Mouse (Mus musculus) midbrain, embryonic 10.5 days (tissue): ENCODE measurements around the gene Foxi2. TPM values are rescaled to one million over a fixed set of nuclear protein-coding genes. Genes with fewer than 3 reads are reported as not detected.

Source experiments
- DNase-seq: peaks from one replicate; pipeline ENCODE4 v3.0.0-alpha.2; 2017; ENCODE audit warnings: low spot score
- H3K27ac ChIP-seq: fragments of 300-500 bp; sonication (generic); replicated peaks from 2 replicates; pipeline ENCODE4 v1.5.1; 2016; ENCODE audit warnings: mild to moderate bottlenecking
- H3K27me3 ChIP-seq: fragments of 300-500 bp; sonication (generic); 2 replicates; pipeline ENCODE4 v1.6.1; 2016; ENCODE audit warnings: low read depth, mild to moderate bottlenecking; ENCODE audit not compliant: poor library complexity, severe bottlenecking
- H3K36me3 ChIP-seq: fragments of 300-500 bp; sonication (generic); 2 replicates; pipeline ENCODE4 v1.6.1; 2016; ENCODE audit warnings: mild to moderate bottlenecking, moderate library complexity
- H3K4me1 ChIP-seq: fragments of 300-500 bp; sonication (generic); 2 replicates; pipeline ENCODE4 v1.6.1; 2016
- H3K4me3 ChIP-seq: fragments of 300-500 bp; sonication (generic); 2 replicates; pipeline ENCODE4 v1.5.1; 2016; ENCODE audit warnings: mild to moderate bottlenecking, moderate library complexity
- H3K9me3 ChIP-seq: fragments of 300-500 bp; sonication (generic); replicated peaks from 2 replicates; pipeline ENCODE4 v1.6.1; 2016; ENCODE audit warnings: mild to moderate bottlenecking
- WGBS: fragments of 180-500 bp; shearing (Covaris S2); methylation state at CpG from one replicate; pipeline ENCODE4 v1.1.7; 2016; 5-methylcytosine and 5-hydroxymethylcytosine counted together
- polyA plus RNA-seq: library from polyadenylated mRNA; unstranded; fragments of >200 nt; fragmentation: Nextera tagmentation; extraction: Ambion mirVana; gene quantifications from 2 replicates; pipeline ENCODE4 v1.2.1, GENCODE M21; 2016

Gene Foxi2
- polyA plus RNA-seq, 1 experiment from 2014 or later = 3.8 TPM

DNA sequence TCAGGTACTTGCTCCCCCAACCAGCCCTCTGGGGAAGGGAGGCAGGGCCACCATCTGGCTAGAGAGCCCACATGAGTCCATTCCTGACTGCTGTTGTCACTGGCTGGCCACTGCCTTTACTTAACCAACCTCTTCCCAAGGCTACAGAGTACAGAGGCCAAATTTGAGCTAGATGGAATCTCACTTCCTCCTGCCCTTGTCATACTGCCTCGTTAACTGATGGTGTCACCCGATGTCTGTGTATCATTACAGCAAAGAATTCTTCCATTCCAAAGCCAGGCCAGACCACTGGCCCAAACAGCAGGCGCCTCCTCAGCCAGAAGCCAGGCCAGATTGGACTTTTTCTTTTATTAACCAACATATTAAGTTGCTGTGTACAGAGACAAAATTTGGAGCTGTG lies 1.6 kb upstream of the Foxi2 start:
- Histone ChIP-seq H3K36me3 (no peaks in the 10 kb centered on the region), H3K4me3 (no peak overlapping the region), H3K4me1 (peaks cover 11% of the 10 kb centered on the region), H3K27me3 (peaks cover 89% of the 10 kb centered on the region), H3K9me3 (no peaks in the 10 kb centered on the region), H3K27ac (no peak overlapping the region)
- DNase-seq = no peak
- WGBS = 83% methylated on average over 3 of the region's 3 CpGs

DNA sequence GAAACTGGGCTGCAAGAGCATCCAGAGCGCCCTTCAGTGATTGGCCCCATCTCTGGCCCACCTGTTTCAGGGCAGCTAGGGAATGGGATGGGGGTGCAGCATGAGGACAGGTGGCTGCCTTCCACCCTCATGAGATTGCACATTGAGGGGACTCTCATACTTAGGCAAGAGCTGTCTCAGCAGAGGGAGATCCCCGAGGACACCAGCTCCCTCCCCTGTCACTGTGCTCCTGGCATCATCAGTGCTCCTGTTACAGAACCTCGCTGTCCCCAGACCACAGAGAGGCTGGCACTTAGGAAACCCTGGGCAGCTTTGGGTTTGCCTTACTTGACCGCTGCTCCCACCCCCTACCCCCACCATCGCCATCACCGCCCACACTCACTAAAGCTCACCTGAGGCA lies 2.2 kb downstream of the Foxi2 start:
- DNase-seq = no peak
- Histone ChIP-seq H3K27ac (no peak overlapping the region), H3K9me3 (no peaks in the 10 kb centered on the region), H3K27me3 (peaks cover 65% of the 10 kb centered on the region), H3K4me1 (peaks cover 11% of the 10 kb centered on the region), H3K4me3 (no peak overlapping the region), H3K36me3 (no peaks in the 10 kb centered on the region)
- WGBS = 64% methylated on average over 6 of the region's 6 CpGs

DNA sequence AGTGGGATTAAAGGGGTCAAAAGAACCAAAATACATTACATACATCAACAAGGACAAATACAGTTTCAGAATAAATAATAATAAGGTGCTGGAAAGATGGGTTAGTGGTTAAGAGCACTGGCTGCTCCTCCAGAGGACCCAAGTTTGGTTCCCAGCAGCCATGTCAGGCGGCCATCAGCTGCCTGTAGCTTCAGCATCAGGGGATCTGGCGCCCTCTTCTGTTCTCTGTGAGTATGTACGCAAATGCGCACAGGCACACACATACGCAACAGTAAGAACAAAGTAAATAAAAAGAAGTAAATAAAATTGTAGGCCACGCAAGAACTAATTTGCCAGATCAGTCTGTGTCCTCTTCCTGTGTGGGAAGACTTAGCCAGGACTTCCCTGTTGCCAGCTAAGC lies 18.7 kb downstream of the Foxi2 start:
- no peak for DNase-seq
- WGBS = 87% methylated on average over 6 of the region's 6 CpGs
- Histone ChIP-seq H3K27ac (no peak overlapping the region), H3K36me3 (no peaks in the 10 kb centered on the region), H3K4me3 (no peak overlapping the region), H3K9me3 (no peaks in the 10 kb centered on the region), H3K4me1 (no peaks in the 10 kb centered on the region), H3K27me3 (no peaks in the 10 kb centered on the region)

GRCm38 (mm10) chr7:135430903-135431302 lies 20.8 kb downstream of the Foxi2 start:
- Histone ChIP-seq H3K27ac (no peak overlapping the region), H3K9me3 (no peaks in the 10 kb centered on the region), H3K27me3 (no peaks in the 10 kb centered on the region), H3K4me3 (no peak overlapping the region), H3K4me1 (no peaks in the 10 kb centered on the region), H3K36me3 (no peaks in the 10 kb centered on the region)
- 70% methylated on average over 2 of the region's 2 CpGs for WGBS
- no peak for DNase-seq

GRCm38 (mm10) chr7:135443903-135444302 lies 33.8 kb downstream of the Foxi2 start:
- Histone ChIP-seq H3K36me3 (no peaks in the 10 kb centered on the region), H3K27me3 (no peaks in the 10 kb centered on the region), H3K4me1 (no peaks in the 10 kb centered on the region), H3K9me3 (no peaks in the 10 kb centered on the region), H3K27ac (no peak overlapping the region), H3K4me3 (no peak overlapping the region)
- WGBS = 79% methylated on average over 4 of the region's 4 CpGs
- DNase-seq = no peak

- no peak for DNase-seq
- Histone ChIP-seq H3K27ac (no peak overlapping the region), H3K36me3 (no peaks in the 10 kb centered on the region), H3K27me3 (no peaks in the 10 kb centered on the region), H3K4me1 (no peaks in the 10 kb centered on the region), H3K4me3 (no peak overlapping the region), H3K9me3 (no peaks in the 10 kb centered on the region)
- 86% methylated on average over 3 of the region's 3 CpGs for WGBS
These were observed 41.2 kb downstream of the Foxi2 start for GRCm38 (mm10) chr7:135451340-135451739.

GRCm38 (mm10) chr7:135452366-135452765 lies 42.3 kb downstream of the Foxi2 start:
- WGBS = 84% methylated on average over 1 of the region's 1 CpGs
- no peak overlapping the region for H3K27ac ChIP-seq
- no peak overlapping the region for H3K4me3 ChIP-seq
- H3K27me3 ChIP-seq = no peaks in the 10 kb centered on the region
- no peaks in the 10 kb centered on the region for H3K4me1 ChIP-seq
- no peak for DNase-seq
- no peaks in the 10 kb centered on the region for H3K9me3 ChIP-seq
- H3K36me3 ChIP-seq = no peaks in the 10 kb centered on the region

DNA sequence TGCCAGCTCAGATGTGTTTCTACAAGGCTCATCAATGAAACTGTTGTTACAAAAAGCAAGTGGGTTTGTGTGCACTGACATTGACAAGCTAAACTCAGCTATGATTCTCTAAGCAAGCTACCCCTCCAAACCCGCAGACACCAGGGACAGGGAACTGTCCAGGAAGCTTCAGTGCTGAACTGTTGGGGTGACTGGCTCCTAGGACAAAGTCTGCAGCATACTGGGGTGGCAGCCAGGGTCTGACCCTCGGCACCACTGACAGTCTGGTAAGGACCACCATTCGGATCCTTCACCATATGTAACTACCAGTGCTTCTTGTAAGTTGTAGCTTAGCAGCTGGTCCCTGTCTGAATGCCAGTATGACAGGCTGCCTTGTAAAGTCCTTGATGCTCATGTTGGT lies 43.6 kb downstream of the Foxi2 start:
- no peak overlapping the region for H3K27ac ChIP-seq
- H3K4me3 ChIP-seq = no peak overlapping the region
- no peaks in the 10 kb centered on the region for H3K27me3 ChIP-seq
- 64% methylated on average over 3 of the region's 3 CpGs for WGBS
- DNase-seq = no peak
- no peaks in the 10 kb centered on the region for H3K36me3 ChIP-seq
- H3K9me3 ChIP-seq = no peaks in the 10 kb centered on the region
- H3K4me1 ChIP-seq = no peaks in the 10 kb centered on the region

Other genes with a start within 250 kb of the Foxi2 start
- not detected in 2 replicates for gene Nps, start 151.6 kb upstream of the Foxi2 start, polyA plus RNA-seq
- gene Clrn3, start 118.3 kb downstream of the Foxi2 start, polyA plus RNA-seq = not detected in 2 replicates
- gene Ptpre, start 127.2 kb downstream of the Foxi2 start, polyA plus RNA-seq = 0.56 and 0.68 TPM in 2 replicates